Mouse (Mus musculus) heart, adult 8-10 months (tissue): Measurements from ENCODE around the gene Wnt9b. TPM values are rescaled to one million over a fixed set of nuclear protein-coding genes. Genes with fewer than 3 reads are reported as not detected.

Source experiments
- DNase-seq: peaks from one replicate; pipeline ENCODE4 v3.0.0; 2022; ENCODE audit warnings: low spot score
- total RNA-seq, 4 experiments: library from RNA; stranded (reverse); gene quantifications; 2 replicates each; pipeline ENCODE4 v1.2.4; 2022

Wnt9b gene
- total RNA-seq, 4 experiments from 2014 or later, result 0.57 to 0.95 (median 0.69) TPM

DNA sequence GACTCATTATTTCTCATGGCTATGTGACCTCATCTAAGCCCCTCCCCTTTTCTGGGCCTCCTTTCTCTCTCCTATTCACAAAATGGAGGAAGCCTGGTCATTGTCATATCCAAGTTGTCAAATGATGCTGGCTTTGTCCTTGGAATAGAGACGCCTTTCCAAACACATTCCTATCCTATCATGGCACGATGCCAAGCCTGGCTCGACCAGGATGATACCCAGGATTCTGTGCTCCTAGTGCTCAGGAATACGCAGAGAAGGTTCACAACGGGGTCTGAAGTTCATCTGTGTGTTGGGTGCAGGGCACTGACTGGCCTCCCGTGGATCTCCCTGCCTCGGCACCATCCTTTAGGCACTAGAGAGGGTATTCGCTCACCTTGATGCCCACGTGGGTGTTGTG is 18.0 kb downstream of the Wnt9b start:
- no peak for DNase-seq

DNA sequence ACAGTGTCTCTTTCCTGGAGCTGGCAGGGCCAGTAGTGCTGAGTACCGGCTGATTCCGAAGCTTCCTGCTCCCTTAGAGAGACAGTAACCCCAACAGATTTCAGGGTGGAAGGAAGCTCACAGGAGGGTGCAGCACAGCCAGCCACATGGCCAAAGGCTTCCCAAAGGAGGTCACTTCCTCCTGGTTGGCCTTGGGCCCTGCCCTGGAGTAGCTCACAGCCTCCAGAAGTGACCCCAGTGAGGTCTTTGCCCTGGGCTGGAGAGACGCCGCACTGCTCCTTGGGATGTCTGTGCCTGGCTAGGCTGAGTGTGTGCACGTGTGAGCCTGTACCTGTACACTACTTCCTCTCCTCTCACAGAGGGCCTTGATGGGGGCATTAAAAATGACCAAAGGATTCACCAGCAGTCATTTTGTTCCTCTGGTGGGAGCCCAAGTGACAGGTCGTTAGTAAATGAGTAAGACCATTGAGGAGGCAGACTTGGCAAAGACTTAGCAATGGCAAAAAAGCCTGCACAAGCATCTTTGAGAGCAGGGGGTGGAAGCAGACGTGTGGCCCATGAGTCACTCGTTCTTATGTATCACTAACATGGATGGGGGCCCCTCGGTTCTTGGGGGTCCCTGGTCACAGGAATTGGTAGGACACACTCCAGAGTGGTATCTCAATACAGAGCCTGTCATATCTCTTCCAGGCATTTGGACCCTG is 20.2 kb downstream of the Wnt9b start:
- DNase-seq, result no peak

DNA sequence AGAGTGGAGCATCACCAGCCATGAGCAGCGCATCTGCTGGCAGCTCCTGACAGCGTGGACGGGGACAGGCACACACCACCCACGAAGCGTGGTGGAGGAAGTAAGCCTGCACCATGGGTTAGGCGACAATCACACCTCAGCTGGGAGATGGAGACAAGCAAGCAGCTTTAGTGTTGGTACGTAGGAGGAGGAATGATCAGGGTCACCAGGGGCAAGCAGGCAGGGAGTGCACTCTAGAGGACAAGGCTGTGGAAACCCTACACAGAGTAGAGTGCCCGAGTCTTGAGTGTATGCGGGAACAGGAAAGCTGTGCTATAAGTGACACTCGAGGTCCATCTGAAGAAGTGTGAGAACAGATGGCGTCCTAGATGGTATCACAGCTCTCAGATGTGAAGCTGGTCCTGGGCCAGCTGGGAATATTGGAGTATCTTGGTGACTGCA is 25.3 kb downstream of the Wnt9b start:
- no peak for DNase-seq

DNA sequence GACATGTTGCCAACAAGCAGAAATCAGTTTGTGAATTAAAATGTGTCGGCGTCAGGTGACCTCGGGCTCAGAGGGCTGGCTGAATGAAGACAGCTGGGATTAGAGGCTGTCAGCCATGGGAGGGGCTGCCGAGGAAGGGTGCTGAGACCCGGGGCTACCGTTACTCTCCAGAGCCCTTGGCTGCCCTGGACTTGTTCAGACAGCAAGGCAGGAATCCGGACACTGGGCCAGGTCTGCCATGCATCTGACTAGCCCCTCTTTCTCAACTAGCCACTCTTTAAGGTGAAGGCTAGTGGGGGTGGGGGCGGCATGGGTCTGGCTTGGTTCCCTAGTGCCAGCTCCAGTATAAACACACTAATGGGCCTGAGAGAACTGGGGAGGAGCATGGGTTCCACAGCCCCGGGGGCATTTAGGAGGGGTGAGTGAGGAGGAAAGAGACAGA is 27.6 kb downstream of the Wnt9b start:
- DNase-seq, result no peak

DNA sequence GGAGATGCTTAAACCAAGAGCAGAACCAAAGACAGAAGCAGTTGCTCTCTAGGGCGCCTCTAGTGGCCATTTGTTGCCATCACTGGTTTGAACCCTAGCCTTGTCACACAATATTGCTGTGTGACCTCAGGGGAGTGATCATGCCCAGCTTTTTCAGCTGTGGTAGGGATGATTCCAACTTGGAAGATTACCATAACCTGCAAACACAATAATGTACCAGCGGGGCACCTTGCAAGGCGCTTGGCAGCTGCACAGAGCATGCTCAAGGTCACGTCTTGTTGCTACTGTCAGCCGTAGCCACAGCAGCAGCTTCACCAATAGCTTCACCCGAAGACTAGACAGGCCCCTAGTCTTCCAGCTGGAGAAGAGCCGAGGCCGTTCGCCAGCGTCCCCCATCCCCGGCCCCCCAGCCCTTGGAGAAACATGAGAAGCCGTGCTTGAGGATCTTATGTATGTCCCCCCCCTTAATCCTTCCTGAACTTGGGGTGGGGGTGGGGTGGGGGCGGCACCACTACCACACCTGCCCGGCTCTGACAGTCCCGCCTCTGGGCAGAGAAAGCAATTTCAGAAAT is 28.1 kb downstream of the Wnt9b start:
- no peak for DNase-seq

DNA sequence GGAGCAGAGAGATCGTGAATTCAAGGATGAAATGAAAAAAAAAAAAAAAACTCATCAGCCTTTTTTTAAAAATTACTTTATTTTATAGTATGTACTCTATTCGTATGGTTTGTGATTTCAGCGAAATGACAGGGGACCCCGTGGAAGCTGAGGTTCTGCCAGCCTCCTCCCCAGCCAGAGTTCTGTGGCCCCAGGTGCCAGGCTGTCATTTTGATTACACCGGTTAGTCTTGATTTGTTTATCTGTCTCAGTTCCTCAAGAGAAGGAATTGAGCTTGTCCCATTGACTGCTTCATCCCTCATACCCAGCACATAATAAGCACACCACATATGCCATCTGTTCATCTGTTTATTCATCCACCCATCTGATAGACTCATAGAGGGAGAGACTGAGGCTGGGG is 30.2 kb downstream of the Wnt9b start:
- DNase-seq, result no peak

DNA sequence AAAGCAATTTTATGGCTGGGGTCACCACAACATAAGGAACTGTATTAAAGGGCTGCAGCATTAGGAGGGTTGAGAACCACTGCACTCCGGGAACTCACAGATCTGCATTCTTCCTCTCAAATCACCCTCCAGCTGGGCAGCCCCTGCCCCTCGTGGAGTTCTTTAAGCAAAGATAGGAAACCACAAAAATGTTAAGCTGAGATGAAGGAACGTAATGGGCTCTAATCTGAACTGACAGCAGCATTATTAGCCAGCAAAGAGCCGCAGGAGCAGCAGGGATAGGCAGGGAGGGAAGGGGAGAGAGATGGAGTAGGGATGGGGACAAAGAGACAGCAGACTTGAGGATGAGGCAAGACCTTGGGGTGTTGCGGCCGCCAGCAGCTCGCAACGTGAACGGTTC is 32.6 kb downstream of the Wnt9b start:
- DNase-seq, result no peak

DNA sequence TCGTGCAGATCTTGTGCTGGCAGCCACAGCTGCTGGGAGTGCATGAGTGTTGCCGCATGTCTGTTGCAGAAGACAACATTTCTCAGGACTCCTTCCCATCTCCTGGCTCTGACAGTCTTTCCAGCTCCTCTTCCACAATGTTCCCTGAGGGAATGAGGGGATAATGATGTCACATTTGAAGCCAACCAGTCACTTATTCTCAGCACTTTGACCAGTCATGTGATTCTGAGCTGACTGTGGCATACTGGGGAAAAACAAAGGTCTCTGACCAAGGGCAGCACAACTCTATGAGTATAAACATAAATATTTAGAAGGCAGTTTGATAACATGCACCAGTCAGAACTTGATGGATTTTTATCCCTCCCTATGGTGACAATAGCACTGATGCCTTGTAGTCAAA is 35.5 kb downstream of the Wnt9b start:
- DNase-seq, result no peak

DNA sequence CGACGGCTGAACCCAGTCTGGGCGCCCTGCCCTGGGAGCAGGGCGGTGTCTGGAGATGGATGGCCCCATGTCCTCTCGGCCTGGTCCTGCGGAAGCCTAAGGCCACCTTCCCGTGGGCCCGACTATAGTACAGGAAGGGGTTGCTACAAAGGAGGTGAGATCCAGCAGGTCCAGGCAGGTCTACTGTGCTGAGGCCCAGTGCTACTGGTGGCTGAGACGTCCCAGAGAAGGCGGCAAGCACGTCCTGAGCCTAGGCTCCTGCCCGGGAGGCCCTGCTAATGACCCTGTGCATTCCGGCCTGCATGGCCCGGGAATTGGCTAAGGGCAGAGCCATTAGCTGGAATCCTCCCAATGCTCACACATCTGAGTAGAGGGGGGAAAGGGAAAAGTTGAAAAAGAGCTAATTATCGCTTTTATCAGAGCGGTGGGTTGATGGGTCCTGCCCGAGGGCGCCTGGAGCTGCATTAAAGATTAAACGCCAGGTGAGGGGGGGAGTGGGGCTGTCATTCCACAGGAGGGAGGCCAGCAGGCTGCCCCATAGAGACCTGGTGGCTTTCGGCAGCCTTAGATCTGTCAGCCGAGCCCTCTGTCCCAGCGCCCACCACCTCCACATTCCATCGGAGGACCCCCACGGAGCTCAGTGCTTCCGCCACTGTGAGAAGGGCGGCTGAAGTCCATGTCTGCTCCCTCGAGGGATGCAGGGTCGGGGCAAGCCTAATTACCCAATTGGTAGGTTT is 37.6 kb downstream of the Wnt9b start:
- no peak for DNase-seq

DNA sequence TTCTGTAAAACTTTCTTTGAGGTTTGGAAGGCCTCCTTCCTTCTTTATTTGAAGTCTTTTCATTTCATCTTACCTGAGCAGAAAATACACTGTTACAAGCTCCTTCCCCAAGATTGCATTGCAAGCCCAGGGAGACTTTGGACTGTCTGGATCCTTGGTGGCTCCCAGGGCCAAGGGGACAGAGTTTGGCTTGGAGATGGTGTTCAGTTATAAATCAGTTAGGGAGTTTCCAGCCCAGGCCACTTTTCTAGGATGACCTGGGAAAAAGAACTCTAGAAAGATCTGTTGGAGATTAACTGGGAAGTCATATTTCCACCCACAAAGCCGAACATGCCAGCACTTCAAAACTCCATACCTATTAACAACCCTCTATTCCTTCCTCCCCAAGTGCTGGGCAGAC is 39.6 kb downstream of the Wnt9b start:
- DNase-seq, result no peak

DNA sequence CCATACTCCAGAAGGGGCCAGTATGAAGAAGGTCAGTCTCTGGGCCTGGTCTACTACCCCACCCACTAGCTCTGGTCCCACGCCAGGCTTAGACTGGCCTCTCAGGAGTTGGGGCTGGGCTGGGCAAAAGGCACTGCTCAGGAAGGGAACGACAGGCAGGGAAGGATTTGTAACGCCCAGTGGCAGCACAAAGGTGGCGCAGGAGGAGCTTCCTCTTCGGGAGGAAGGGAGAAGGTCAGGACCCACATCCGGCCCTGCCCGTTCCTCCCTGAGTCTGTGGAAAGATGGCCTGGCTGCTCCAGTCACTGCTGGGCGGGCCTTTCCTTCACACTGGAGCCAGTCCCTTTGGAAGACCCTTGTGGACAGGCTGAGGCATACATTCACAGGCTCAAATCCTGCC is 42.6 kb downstream of the Wnt9b start:
- DNase-seq, result peak; percentile 71

DNA sequence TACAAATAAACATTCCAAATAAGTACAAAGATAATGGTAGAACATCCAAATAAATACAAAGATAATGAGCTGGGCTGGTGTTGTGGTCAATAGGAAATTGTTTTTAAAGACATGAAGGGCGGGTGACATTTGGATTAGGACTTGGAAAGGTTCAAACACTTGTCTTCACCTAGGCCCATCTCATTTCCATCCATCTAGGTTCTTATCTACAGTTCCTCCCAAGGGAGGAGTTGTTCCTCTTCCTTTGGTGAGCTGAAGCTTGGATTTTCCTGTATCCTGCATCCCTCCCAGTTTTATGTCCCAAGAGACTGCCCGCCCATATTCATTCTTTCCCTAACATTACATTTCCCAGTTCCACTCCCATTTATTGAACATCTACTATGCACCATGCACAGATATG is 51.4 kb downstream of the Wnt9b start:
- peak; percentile 55 for DNase-seq

DNA sequence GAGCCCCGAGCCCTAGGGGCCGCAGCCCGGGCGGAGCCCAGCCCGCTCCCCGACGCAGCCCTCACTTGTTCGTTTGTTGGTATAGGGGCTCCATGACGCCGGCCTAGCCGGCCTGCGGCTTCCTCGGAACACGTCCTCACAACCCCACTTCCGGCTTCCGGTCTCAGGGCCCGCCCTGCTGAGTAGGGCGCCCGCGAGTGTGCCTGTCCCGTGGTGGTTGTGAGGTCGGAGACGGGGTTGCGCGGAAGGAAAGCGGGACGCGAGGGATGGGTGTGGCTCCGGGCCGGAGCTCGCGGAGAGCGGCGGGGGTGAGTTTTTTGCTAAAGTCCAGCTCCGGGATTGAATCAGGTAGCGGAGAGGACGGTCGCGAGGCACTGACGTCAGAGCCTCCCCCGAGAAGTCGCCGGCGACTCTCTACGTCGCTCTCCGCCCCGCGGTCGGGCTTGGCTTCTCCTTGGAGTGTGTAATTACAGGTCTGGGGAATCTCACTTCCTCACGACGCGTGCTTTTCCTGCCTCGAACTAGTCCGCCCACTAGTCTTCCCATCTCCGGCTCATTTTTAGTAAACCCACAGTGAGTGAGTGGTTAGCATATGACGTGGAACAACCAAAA is 52.0 kb downstream of the Wnt9b start, which contains the start of gene Gosr2:
Gene Gosr2 (minus strand): TSS at position 334 of the 612 bp plus-strand sequence.
- peak; percentile 91 for DNase-seq

DNA sequence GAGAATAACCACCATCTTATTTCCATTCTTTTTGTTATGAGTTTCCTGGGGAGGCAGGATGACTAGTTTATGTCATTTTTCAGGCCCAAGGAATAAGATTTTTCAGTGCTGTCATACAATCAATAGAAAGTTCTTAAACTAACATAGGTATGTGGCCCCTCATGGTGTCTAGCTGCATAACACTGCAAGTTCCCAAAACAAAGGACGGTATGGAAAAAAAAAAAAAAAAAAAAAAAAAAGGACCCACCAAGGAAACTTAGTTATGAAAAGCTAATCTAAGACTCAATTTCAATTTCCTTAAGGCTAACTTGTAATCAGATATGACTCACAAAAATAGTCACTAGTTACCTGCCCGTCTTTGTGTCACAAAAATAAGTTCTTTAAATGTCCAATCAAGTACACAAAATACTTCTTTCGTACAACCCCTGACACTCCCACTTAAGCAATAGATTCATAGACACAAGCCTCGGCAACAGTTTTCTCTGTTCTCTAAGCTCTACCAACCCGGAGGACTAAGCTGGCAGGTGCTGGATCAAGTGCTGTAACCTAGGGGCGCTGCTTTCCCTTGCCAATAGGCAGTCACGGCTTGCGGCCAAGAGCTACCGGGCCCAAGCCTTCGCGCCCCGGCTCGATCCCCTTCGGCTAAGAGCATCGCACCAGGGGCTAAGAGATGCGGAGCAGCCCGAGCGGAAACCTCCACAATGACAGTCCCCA is 52.6 kb downstream of the Wnt9b start:
- DNase-seq, result no peak

DNA sequence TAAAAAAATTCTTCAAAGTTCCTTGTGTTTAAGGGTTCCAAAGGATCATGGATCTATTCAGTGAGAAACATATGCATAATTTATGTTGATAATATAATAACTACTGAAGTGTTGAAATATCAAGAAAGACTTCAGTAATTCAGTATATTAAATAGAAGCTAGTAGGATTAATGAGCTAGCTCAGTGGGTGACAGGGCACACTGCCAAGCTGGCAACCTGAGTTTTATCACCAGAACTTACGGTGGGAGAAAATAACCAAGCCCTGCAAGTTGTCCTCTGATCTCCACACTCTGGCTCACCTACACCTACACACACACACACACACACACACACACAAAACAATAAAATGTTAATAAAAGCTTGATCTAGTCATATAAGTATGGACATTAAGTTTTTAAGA is 56.4 kb downstream of the Wnt9b start:
- DNase-seq, result no peak

DNA sequence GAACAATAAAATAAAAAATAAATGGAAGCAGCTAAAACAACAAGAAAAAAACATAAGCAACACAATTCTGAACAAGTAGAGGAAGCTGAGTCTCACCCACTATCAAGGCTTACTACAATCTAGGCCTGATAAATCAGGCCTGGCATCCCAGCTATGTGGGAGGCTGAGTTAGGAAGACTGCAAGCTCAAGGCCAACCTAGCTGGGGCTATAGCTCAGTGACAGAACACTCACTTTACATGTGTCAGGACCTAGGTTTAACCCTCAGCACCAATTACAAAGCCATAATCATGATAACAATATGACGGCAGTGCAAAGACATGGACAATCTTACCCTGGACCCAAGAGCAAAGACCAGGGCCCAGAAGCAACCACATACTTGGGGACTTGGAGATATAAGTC is 58.6 kb downstream of the Wnt9b start:
- DNase-seq, result no peak

DNA sequence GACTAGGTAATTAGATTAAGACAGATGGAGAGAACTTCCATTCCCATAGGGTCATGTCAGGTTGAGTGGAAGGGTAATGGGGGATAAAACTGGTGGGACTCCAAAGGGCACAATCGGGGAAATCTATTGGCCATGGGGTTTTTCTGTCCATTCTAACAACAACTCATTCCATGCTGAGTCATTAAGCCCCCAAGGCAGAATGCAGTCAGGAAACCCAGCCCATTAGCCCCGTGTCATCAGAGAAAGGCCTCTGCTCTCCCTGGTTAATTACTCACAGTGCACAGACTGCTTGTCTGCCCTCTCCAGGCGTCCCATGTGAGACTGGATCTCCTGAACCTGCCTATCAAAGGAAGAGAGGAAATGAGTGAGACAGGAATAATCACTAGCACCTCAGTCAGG is 60.6 kb downstream of the Wnt9b start:
- no peak for DNase-seq

DNA sequence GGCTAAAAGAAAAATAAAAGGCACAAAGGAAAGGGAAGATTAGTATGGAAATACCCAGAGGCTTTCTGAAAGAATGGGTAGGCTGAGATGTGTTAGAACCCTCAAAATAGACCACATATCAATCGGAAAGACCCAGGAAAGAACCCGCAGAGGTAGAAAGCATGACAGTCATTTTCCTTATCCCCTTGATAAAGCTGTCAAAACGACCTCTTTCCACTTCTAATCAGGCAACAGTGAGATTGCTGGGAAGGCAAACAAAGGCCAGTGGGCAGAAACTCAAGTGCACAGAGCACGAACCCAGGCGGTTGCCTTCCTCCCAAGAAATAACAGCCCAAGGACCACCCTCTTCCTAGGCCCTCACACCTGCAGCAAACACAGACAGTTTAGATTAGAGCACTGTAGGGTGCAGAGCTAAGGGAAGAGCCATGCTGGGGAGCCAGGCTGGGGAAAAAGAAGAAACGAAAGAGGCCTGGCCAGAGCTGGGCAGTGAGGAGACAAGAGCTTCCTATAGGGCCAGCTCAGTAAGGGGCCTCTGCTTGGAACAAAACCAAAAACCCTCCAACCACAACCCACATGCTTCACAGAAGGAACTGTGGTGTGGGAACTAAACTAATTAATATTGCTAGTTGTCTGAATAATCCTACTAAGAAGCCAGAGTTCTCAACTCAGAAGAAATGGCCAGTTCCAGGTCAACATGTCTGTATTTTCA is 61.2 kb downstream of the Wnt9b start:
- DNase-seq, result no peak

DNA sequence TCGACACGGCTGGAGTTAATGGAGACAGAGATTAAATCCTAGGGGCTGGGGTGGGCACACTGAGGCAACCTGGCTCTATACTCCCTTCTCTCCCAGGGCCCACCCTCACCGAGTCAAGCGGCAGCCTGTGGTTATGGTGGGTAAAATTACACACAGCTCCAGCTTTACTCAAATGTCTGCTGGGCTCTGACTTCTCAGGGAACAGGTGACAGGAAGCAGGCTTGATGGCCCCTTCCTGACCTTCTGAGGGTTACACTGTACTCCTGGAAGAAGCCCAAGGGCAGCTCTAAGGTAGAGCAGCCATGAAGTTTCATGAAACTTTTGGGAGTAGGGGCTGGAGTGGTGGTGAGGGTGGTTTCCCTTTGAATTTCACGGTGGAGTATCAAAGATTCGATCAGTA is 62.9 kb downstream of the Wnt9b start:
- DNase-seq, result no peak

DNA sequence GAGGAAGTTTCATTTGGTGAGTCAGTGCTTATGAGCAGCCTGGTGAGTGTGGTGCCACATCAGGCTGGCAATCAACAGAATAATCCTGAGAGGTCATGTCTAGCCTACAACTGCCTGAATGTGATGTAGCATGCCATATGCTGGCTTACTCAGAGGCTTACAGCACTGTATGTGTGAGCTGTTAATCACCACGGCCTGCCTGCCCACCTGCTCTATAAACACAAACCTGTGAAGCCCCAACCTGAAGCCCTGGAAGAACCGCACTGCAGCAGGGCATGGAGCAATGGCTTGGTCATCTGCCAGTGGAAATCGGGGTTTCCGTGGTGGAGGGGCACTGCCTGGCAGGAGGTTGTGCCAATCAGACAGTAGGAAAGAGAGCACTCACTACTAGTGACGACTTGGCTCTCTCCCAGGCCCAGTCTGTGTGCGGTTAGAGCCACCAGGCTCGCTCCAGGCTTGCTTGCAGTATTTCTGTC is 64.3 kb downstream of the Wnt9b start:
- no peak for DNase-seq
